Mouse (Mus musculus): ENCODE results near the gene Acap2.

The Acap2 gene

GRCm38 (mm10) chr16:31188270-31188669, 12.8 kb downstream of the Acap2 start:
- H3K4me1 ChIP-seq (replicated peaks; ENCODE audit: low read depth, low read length) = peaks cover 38% of the 10 kb centered on the region
- no peaks in the 10 kb centered on the region for H3K27me3 ChIP-seq (ENCODE audit: insufficient read depth, low read length)
- H3K9me3 ChIP-seq (ENCODE audit: low read length) = no peaks in the 10 kb centered on the region
- H3K36me3 ChIP-seq (ENCODE audit: insufficient read depth, low read length) = peaks cover 3% of the 10 kb centered on the region; the same call in 1 of the 2 replicates
- H3K4me3 ChIP-seq (replicated peaks; ENCODE audit: low read length) = no peak overlapping the region
- TF ChIP-seq NANOG (IDR thresholded peaks at IDR 0.05; ENCODE audit: borderline replicate concordance, low read length) = no peak
- TF ChIP-seq CTCF (conservative IDR thresholded peaks at IDR 0.05; ENCODE audit: low read length) = no peak
- TF ChIP-seq POU5F1 (IDR thresholded peaks at IDR 0.05; ENCODE audit: borderline replicate concordance, low read length) = no peak

- no peak for TF ChIP-seq NANOG (IDR thresholded peaks at IDR 0.05; ENCODE audit: borderline replicate concordance, low read length)
- TF ChIP-seq CTCF (conservative IDR thresholded peaks at IDR 0.05; ENCODE audit: low read length) = no peak
- no peak for TF ChIP-seq POU5F1 (IDR thresholded peaks at IDR 0.05; ENCODE audit: borderline replicate concordance, low read length)
- Histone ChIP-seq H3K4me1 (replicated peaks; ENCODE audit: low read depth, low read length) (peaks cover 33% of the 10 kb centered on the region), H3K36me3 (ENCODE audit: insufficient read depth, low read length) (peaks cover 3% of the 10 kb centered on the region; the same call in 1 of the 2 replicates), H3K4me3 (replicated peaks; ENCODE audit: low read length) (no peak overlapping the region), H3K27me3 (ENCODE audit: insufficient read depth, low read length) (no peaks in the 10 kb centered on the region), H3K9me3 (ENCODE audit: low read length) (no peaks in the 10 kb centered on the region)
These were observed 13.9 kb downstream of the Acap2 start for GRCm38 (mm10) chr16:31187192-31187591.

- Histone ChIP-seq H3K9me3 (ENCODE audit: low read length) (no peaks in the 10 kb centered on the region), H3K4me1 (replicated peaks; ENCODE audit: low read depth, low read length) (peaks cover 38% of the 10 kb centered on the region), H3K36me3 (ENCODE audit: insufficient read depth, low read length) (peaks cover 3% of the 10 kb centered on the region; the same call in 1 of the 2 replicates), H3K27me3 (ENCODE audit: insufficient read depth, low read length) (no peaks in the 10 kb centered on the region), H3K4me3 (replicated peaks; ENCODE audit: low read length) (no peak overlapping the region)
- TF ChIP-seq CTCF (conservative IDR thresholded peaks at IDR 0.05; ENCODE audit: low read length) (no peak), NANOG (IDR thresholded peaks at IDR 0.05; ENCODE audit: borderline replicate concordance, low read length) (no peak), POU5F1 (IDR thresholded peaks at IDR 0.05; ENCODE audit: borderline replicate concordance, low read length) (no peak)
These were observed 15.3 kb downstream of the Acap2 start for GRCm38 (mm10) chr16:31185757-31186156.

- TF ChIP-seq NANOG (IDR thresholded peaks at IDR 0.05; ENCODE audit: borderline replicate concordance, low read length) = no peak
- no peak for TF ChIP-seq CTCF (conservative IDR thresholded peaks at IDR 0.05; ENCODE audit: low read length)
- TF ChIP-seq POU5F1 (IDR thresholded peaks at IDR 0.05; ENCODE audit: borderline replicate concordance, low read length) = no peak
- Histone ChIP-seq H3K9me3 (ENCODE audit: low read length) (no peaks in the 10 kb centered on the region), H3K27me3 (ENCODE audit: insufficient read depth, low read length) (no peaks in the 10 kb centered on the region), H3K36me3 (ENCODE audit: insufficient read depth, low read length) (peaks cover 3% of the 10 kb centered on the region; the same call in 1 of the 2 replicates), H3K4me1 (replicated peaks; ENCODE audit: low read depth, low read length) (peaks cover 45% of the 10 kb centered on the region), H3K4me3 (replicated peaks; ENCODE audit: low read length) (no peak overlapping the region)
These were observed 16.3 kb downstream of the Acap2 start for GRCm38 (mm10) chr16:31184727-31185126.

- Histone ChIP-seq H3K4me1 (replicated peaks; ENCODE audit: low read depth, low read length) (peaks cover 45% of the 10 kb centered on the region), H3K27me3 (ENCODE audit: insufficient read depth, low read length) (no peaks in the 10 kb centered on the region), H3K36me3 (ENCODE audit: insufficient read depth, low read length) (peaks cover 3% of the 10 kb centered on the region; the same call in 1 of the 2 replicates), H3K4me3 (replicated peaks; ENCODE audit: low read length) (no peak overlapping the region), H3K9me3 (ENCODE audit: low read length) (no peaks in the 10 kb centered on the region)
- TF ChIP-seq NANOG (IDR thresholded peaks at IDR 0.05; ENCODE audit: borderline replicate concordance, low read length) (no peak), POU5F1 (IDR thresholded peaks at IDR 0.05; ENCODE audit: borderline replicate concordance, low read length) (no peak), CTCF (conservative IDR thresholded peaks at IDR 0.05; ENCODE audit: low read length) (no peak)
These were observed 18.5 kb downstream of the Acap2 start for GRCm38 (mm10) chr16:31182576-31182975.

- Histone ChIP-seq H3K4me1 (replicated peaks; ENCODE audit: low read depth, low read length) (peaks cover 40% of the 10 kb centered on the region), H3K9me3 (ENCODE audit: low read length) (no peaks in the 10 kb centered on the region), H3K36me3 (ENCODE audit: insufficient read depth, low read length) (no peaks in the 10 kb centered on the region), H3K4me3 (replicated peaks; ENCODE audit: low read length) (no peak overlapping the region), H3K27me3 (ENCODE audit: insufficient read depth, low read length) (no peaks in the 10 kb centered on the region)
- TF ChIP-seq POU5F1 (IDR thresholded peaks at IDR 0.05; ENCODE audit: borderline replicate concordance, low read length) (no peak), NANOG (IDR thresholded peaks at IDR 0.05; ENCODE audit: borderline replicate concordance, low read length) (no peak), CTCF (conservative IDR thresholded peaks at IDR 0.05; ENCODE audit: low read length) (no peak)
These were observed 20.2 kb downstream of the Acap2 start for GRCm38 (mm10) chr16:31180843-31181242.

DNA sequence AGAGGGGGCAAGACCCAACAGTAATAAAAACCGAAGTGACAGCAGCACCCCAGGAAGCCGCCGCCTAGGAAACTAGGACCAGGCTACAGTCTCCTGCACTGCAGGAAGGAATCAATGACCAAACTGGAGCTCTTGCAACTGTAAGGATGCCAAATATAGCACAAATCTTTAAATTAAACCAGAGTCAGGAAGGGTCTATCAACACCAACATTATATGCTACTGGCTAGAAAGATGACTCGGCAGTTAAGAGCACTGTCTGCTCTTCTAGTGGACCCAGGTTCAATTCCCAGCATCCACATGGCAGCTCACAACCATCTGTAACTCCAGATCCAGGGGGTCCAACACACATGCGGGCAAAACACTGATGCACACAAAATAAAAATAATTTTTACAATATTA, 21.7 kb downstream of the Acap2 start:
- no peaks in the 10 kb centered on the region for H3K9me3 ChIP-seq (ENCODE audit: low read length)
- H3K4me3 ChIP-seq (replicated peaks; ENCODE audit: low read length) = no peak overlapping the region
- no peaks in the 10 kb centered on the region for H3K27me3 ChIP-seq (ENCODE audit: insufficient read depth, low read length)
- H3K4me1 ChIP-seq (replicated peaks; ENCODE audit: low read depth, low read length) = peaks cover 45% of the 10 kb centered on the region
- no peaks in the 10 kb centered on the region for H3K36me3 ChIP-seq (ENCODE audit: insufficient read depth, low read length)
- TF ChIP-seq NANOG (IDR thresholded peaks at IDR 0.05; ENCODE audit: borderline replicate concordance, low read length) = no peak
- no peak for TF ChIP-seq CTCF (conservative IDR thresholded peaks at IDR 0.05; ENCODE audit: low read length)
- no peak for TF ChIP-seq POU5F1 (IDR thresholded peaks at IDR 0.05; ENCODE audit: borderline replicate concordance, low read length)

DNA sequence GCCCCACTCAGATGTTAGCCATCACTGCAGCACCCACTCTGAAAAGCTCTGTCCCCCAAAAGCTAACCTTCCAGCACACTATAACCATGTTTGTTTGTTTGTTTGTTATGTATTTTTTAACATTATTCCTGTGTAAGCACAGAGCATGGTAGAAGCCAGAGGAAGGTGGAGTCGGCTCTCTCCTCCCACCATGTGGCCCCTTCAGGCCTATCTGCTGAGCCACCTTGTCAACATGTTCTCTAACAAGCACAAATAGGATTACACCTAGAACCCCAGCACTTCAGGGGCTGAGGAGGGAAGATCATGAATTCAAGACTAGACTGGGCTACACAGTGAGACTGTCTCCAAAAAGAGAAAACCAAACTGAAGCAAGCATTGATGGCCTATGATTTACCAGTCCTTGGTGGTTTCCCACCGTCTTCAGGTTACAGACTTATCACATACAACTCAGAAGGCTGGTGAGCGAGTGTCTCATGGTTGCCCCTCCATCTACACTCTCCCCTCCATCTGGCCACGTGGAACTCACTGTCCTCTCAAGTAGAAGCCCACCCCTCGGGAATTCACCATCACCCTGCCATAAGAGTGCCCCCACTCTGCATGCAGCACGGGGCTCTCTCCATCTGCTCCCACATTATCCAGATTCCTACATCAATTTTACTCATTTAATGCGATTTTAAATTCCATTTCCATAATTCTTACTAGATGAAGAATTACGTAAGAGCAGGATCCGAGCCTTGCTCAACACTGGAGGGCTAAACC, 26.0 kb downstream of the Acap2 start:
- Histone ChIP-seq H3K4me3 (replicated peaks; ENCODE audit: low read length) (no peak overlapping the region), H3K36me3 (ENCODE audit: insufficient read depth, low read length) (no peaks in the 10 kb centered on the region), H3K27me3 (ENCODE audit: insufficient read depth, low read length) (no peaks in the 10 kb centered on the region), H3K4me1 (replicated peaks; ENCODE audit: low read depth, low read length) (peaks cover 54% of the 10 kb centered on the region), H3K9me3 (ENCODE audit: low read length) (no peaks in the 10 kb centered on the region)
- TF ChIP-seq POU5F1 (IDR thresholded peaks at IDR 0.05; ENCODE audit: borderline replicate concordance, low read length) = no peak
- no peak for TF ChIP-seq CTCF (conservative IDR thresholded peaks at IDR 0.05; ENCODE audit: low read length)
- TF ChIP-seq NANOG (IDR thresholded peaks at IDR 0.05; ENCODE audit: borderline replicate concordance, low read length) = no peak

Data from E14TG2a.4 (cell line).